Mouse (Mus musculus) gastrocnemius, postnatal 25 days (tissue): Measurements from ENCODE around the gene Mcrip2. TPM values are rescaled to one million over a fixed set of nuclear protein-coding genes. Genes with fewer than 3 reads are reported as not detected.
"Not testable (repeated sequence)": the region's sequence is repeated elsewhere in the genome, so short reads cannot be mapped to it uniquely, and the experiment has no call there.

Source experiments
- DNase-seq: peaks from one replicate; pipeline ENCODE4 v3.0.0; 2022
- total RNA-seq, 2 experiments: library from RNA; stranded (reverse); gene quantifications; 1 replicate in 1 of 2; 2 replicates in 1 of 2; pipeline ENCODE4 v1.2.3; 2021

The Mcrip2 gene
- total RNA-seq, 2 experiments from 2014 or later, result 102 to 114 TPM

DNA sequence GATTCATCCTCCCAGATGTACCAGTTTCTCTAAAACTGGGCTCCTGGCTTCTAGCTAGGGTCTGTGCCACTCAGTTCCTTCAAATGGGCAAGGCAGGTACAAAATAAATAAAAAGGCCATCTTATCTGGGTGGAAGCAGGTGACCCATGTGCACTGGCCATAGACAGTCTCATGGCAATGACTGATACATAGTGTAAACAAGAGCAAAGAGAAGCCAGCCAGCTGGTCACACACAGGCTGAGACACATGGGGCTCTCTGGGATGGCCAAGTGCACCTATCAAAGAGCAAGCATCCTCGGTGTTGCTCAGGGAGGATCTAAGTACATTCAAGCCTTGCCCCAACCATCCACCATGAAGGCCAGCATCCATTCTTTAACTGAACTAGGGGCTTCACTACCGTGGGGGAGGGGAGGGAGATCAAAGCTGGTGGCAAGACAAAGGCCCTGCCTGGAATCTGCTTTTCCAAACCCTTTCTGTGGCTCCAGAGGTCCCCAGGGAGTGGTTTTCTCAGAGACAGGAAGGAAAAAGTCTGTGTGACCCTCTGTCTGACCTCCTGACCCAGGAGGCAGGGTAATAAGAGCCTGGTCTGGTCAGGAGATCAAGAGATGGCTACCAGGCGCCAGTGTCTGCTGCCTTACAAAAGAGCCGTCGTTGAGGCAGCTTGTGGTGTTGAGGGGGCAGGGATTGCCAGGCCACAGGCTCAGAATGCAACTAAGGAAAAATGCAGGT, 12.5 kb upstream of the Mcrip2 start:
- DNase-seq, result no peak

DNA sequence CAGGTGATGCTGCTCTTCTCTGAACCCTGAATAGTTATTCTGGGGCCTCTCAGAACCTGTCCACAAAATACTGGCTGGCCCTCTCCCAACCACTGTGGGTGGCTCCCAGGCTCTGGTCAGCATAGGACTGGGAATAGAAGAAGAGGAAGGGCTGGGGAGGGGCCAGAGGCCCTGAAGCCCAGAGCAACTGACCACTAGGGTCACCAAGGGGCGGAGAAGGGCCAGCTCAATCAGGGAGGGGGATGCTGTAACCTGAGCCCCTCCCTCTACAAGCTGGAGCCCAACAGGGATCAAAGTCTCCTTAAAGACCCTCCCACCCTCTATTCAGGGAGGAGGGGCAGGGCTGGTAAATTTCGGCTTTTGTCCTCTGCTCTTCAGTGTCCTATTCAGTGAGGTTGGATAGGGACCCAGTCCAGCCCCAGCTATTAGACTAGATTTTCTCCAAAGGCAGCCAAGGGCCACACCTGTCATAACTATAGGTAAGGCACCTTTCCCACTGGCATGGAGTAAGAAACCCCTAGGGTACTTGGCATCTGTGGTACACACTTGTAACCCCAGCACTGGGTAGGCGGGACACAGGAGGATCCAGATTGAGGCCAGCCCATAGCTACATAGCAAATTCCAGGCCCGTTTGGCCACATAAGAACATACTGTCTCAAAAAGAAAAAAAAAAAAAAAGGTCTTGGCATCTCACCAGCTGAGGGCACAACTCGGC, 11.8 kb upstream of the Mcrip2 start, which contains the start of gene Wfikkn1:
TSS of gene Wfikkn1 (minus strand) at position 663 of the 715 bp plus-strand sequence.
- no peak for DNase-seq

DNA sequence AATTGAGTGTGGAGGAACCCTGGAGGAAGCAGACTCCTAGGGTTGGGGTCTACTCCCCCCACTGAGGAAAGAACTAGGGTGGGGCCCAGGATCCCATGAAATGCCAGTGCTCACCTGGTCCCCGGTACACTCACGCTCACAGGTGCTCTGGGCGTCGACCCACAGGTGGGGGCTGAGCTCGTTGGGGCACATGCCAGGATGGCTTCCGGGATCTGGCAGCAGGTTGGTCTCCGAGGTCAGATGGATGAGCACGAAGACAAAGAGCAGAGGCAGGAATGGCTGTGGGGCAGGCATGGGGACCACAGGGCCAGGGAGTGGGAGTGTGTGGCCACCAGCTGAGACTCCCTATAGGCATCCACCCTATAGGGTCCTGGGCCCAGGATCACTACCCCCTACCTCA, 11.2 kb upstream of the Mcrip2 start:
- no peak for DNase-seq

DNA sequence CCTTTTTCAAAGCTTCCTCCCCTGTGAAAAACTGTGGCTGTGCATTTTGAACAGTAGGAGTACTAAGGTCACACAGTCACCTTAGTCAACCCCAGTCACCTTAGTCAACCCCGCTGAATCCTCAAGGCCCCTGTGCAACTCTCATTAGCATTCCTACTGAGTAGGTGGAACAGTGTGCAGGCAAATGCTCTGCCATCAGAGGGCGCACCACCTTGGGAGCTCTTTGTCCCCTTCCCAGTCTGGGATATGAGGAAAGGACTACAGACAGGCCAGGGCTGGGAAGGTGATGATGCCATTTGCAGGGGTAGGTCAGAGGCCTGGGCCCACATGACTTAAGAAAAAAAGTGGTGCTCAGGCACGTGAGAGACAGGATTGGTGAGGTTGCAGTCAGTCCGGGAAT, 10.7 kb upstream of the Mcrip2 start:
- no peak for DNase-seq

DNA sequence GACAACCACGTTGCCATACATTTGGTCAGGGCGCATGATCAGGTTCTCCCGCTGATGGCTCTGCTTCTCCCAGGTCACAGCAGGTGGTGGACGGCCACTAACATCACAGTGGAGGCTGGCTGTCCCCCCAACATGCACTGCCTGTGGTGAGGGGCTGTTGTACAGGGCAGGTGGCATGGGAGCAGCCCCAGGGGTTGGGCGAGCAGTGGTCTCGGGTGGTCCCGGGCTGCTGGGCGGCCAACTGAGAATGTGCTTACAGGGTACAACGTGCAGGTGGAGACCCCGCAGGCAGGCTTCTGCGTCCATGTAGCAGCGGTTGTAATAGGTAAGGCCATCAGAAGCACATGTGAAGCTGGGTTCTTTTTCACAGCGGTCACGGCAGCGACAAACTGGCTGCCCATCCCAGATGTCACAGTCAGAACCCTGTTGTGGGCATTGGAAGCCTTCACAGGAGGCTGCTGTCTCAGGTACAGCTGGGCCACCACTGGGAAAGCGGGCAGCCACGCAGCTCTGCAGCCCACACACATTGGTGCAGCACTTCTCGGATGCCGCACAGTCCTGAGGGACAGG, 10.1 kb upstream of the Mcrip2 start:
- DNase-seq, result no peak

DNA sequence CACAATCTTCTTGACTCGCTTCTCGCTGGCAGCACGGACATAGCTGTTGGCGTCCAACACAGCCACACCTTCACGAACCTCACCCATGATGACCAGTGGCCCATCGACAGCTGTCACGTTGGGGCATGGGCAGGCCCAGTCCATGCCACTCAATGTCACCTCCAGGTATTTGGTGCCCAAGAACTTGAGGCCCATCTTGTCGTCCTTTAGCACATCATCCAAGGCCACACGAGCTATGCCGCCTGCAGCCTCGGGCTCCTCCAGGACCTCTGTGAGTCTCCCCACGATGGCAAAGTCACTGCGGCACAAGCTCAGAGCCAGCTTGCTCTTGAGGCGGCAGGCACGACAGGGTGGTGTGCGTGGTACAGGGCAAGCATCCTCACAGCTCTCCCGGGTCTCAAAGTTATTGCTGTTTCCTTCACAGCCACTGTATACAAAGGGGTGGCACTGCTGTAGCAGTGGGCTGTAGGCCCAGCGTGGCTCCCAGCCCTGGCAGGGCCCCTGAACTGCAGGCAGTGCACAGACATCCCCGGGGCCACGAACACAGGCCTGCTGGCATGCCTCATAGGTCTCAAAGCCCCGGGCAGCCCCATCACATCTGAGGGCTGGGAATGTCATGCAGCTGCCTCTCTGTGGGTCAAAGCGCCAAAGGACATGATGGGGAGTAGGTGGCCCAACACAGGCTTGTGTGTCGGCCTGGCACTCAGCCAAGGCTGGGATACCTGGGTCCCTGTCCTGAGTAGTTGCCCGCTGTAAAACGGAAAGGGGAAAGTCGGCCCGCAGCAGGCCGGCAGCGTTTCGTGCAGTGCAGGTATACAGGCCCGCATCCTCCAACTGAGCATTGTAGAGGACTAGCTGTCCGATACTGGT, 9.4 kb upstream of the Mcrip2 start:
- DNase-seq, result no peak

DNA sequence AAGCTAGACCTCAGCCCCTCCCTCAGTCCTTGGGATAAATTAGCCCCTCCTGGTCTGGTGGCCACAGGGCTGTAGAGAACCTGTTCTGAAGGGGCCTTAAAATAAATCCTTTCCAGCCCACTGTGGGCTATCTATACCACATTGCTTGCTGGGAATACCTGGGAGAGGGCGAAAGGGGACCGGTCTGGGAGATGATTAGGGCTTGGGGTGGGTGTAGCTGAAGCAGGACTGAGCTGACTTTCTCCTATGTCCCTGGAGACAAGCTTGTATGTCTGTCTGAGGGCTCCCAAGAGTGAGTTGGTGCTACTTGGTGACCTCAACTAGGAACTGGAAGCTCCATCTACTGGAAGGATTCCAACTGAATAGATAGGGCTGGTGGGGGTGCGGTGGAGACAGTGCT, 8.5 kb upstream of the Mcrip2 start:
- DNase-seq, result no peak

DNA sequence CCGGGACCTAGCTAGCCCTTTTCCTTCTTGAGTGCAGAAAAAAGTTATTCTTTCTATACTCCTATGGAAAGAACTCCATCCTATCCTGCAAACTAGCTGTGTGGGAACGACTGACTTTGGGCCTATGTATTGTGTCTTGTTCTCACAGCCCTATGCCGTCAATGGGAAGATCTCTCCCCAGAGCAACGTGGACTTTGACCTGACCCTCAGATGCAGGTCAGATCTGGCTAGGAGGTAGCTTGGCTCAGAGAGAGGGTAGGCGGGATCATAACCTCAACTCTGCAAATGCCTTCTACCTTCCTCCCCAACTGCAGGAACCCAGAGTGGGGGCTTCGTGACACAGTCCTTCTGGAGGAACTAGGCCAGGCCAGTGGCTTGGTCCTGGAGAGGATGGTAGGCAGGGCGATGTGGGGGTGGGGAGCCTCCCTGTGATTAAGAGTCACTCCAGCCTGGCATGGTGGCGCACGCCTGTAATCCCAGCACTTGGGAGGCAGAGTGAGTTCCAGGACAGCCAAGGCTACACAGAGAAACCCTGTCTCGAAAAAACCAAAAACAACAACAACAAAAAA, 7.9 kb upstream of the Mcrip2 start:
- DNase-seq, result no peak

DNA sequence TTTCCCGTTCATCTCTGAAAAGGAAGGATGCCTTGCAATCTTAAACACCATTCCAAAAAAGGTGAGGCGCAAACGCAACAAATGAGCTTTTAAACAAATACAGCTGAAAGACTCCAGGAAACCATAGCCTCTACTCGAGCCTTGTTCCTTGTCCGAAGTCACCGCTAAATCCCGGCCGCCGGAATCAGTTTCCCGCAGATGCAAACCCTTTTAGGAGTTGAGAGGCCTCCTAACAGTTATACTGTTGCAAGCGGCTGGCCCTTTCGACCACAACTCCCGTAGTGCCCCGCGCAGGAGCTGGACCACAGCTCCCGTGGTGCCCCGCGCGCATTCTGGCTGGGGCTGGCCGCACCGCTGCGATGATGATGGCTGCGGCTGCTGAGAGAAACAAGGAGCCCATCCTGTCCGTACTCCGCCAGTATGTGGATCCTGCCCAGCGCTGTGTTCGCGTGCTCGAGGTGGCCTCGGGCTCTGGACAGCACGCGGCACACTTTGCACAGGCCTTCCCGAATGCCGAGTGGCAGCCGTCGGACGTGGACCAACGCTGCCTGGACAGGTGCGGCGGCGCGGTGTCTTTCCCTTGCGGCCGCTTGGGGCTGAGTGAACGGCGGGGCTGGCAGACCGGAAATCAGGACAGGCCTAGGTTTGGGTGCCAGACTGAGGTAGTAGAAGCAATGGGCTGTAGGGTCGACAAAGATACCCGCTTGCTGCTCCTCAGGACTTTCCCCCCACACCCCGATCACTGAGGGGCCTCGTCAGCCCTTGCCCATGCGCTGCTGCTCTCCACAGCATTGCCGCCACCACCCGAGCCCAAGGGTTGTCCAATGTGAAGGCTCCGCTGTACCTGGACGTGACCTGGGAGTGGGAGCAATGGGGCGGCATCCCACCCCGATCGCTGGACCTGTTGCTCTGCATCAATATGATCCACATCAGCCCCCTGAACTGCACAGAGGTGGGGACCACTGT, 6.9 kb upstream of the Mcrip2 start:
- peak; percentile 87 for DNase-seq

DNA sequence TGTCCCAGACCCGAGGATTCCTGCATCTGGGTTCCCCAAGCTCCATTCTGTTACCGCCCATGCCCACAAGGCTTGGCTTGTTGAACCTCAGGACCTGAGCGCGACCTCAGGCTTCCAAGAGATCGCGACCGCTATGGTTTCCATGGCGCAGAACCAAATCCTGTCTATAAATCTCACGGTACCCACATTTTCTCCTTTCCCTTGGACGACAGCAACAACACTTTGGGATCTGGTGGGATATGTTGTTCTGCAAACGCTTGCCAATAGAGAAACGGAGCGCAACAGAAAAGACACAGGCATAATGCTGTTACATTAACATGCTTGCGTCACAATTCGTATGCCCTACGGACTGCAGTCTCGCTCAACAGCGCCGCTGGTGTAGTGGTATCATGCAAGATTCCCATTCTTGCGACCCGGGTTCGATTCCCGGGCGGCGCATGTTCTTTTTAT, 6.2 kb upstream of the Mcrip2 start, which contains the start of gene Mettl26:
TSS of gene Mettl26 (plus strand) at position 354 of the 450 bp plus-strand sequence.
- peak; percentile 80 for DNase-seq

DNA sequence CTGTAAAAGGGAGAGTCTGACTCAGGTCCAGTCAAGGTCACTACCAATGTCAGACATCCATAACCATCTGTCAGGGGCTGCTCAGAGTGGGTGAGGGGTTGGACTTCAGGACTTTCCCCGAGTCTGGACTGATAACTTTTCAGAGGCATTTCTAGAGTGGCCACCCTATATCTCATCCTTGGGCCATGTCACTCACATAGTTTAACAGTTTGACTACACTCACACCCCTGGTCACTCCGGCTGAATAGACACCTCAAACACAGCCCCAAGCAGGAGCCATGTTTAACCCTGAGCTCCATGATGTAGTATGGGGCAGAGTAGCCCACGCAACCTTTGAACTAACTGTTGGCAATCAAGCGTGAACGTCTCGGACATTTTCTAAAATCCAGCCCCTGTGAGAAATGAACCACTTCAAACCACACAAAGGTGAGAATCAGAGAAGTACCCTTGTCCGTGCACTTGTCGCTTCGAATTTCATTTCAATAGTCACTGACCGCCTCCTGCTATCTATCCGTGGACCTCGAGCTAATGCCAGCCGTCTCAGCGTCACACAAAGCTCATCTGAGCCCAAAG, 5.7 kb upstream of the Mcrip2 start:
- DNase-seq, result no peak

DNA sequence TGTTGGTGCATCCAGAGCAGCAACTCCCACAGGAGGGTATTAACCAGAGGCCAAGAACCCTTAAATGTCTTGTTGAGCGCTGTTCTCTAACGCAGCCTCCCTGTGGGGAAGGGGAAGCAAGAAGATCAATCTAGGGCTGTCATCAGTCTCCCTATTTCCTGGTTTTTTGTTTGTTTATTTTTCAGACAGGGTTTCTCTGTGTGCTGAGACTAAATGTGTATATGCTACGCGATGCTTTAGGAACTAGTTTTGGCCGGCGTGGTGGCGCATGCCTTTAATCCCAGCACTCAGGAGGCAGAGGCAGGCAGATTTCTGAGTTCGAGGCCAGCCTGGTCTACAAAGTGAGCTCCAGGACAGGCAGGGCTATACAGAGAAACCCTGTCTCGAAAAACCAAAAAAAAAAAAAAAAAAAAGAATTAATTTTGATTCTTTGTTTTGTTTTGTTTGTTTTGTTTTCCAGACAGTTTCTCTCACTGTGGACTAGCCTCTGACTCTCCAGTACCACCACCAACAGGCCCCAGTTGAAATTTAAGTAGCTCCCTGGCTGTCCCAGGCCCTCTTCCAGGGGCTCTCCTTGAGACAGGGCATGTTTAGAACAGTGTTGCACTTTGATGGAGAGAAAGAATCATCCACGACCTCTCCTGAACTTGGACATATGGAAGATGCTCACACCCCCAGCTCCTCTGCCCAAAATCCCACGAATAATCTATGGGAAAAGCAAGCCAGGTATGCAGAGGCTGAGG, 5.0 kb upstream of the Mcrip2 start:
- DNase-seq, result no peak

DNA sequence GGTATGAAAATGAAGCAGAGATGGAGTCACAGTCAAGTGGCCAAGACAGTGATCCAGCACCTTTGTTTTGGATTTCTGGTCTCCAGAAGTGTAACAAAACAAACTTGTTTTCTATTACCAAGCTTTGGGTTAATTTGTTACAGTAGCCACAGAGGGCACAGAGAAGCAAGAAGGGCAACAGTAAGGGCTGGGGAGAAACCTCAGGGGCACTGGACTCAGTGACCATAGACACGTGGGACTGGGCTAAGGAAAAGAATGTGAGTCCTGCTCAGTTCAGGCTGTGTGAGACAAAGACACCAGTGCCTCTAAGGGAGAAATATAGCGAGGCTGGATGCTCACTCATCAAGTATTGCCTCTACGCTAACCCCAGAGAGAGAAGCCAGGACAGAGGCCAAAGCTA, 4.1 kb upstream of the Mcrip2 start:
- no peak for DNase-seq

DNA sequence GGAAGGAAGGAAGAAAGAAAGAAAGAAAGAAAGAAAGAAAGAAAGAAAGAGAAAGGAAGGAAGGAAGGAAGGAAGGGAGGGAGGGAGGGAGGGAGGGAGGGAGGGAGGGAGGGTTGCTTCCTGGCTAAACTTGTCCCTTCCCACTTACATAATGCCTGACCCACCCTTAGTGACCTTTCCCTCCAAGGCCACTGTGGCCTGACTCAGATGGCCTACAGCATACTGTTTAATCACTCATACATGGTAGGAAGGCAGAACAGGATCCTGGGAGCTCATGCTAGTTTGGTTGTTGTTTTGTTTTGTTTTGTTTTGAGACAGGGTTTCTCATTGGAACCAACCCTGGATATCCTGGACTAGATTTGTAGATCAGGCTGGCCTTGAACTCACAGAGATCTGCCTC, 3.0 kb upstream of the Mcrip2 start:
- DNase-seq, result not testable (repeated sequence)

DNA sequence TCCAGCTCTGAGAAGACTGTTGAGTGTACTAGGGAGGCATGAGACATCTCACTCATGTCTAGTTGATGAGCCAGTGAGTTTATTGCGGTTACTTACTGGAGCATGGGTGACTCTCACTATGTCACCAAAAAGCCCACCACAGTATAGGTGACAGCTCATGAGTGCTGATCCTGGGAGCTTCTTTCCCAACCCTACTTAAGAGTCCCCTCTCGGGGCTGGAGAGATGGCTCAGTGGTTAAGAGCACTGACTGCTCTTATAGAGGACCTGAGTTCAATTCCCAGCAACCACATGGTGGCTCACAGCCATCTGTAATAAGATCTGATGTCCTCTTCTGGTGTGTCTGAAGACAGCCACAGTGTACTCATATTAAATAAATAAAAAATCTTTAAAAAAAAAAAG, 1.4 kb upstream of the Mcrip2 start:
- no peak for DNase-seq

DNA sequence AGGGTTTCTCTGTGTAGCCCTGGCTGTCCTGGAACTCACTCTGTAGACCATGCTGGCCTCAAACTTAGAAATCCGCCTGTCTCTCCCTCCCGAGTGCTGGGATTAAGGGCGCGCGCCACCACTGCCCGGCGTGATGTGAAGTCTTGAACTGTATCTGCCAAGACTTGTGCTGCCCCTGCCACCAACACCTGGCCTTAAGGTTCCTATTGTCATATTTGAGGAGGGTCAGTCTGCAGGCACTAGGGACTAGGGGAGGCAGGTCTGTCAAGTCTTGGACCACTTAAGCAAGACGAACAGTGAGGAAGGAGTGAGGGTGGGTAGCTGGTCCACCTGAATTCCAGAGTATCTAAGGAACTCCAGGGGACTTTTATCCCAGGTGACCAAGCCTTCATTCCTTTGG, 934 bp upstream of the Mcrip2 start:
- no peak for DNase-seq

DNA sequence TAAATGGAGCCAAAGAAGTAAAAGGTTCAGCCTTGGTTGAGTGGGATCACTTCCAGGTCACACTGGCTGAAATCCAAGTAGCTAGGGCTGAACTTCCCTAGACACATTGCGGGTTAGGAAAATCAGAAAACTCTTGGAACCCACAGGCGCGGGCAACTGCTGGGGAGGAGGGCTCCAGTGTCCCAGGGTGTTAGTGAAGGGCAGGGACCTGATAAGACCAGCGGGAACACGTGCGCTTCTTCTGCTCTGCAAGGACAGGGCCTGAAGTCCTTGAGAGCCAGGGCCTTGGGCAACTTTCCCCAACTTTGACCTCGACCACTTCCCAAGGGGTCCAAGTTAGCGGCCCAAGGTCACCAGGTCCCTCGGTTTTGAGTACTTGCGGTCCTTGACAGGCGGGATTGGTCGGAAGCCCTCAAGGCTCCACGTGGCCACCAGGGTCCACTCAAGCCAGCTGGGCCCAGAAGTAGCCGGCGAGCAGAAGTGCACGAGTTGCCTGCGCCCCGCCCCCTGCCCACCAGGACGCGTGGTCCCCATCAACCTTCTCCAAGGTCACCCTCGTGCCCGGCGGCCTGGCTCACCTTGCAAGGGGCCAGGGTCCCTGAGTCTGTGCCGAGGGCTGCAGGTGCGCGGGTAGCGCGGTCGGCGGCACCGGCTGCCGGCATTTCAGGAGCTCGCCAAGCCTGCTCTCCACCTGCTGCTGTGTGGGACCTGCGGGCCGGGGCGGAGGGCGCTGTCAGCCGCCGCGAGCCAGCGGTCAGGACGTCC, 546 bp downstream of the Mcrip2 start:
- peak; percentile 68 for DNase-seq

DNA sequence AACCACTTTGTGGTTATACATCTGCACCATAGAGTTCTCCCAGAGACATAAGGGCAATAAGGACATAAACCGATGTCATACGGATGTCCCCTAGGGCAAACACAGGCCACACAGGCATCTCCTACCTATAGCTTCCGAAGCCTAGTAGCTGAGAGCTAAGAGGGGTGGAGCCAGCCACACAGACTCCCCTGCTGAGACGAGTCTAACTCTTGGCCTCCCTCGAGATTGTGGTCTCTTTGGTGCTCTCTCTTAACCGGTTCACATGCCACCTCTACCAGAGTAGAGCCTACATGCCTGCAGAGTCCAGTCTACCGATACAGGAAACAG, 1.1 kb downstream of the Mcrip2 start:
- DNase-seq, result no peak

DNA sequence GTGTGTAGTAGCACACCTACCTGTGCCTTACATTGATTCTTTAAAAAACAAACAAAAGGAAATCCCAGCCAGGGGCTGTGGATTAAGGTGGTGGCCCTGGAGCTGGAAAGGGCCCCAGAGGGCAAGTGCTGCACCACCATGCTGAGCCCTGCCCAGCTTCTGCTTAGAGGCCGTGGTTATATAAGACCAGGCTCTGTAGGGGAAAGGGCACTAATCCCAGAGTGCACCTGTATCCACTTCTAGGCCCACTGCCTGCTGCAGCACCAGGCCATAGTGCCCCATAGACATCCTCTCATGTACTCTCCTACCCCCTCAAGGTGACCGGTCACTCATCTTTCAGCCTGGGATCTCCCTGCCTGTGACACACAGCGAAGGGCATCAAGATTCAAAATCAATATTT, 2.4 kb downstream of the Mcrip2 start:
- no peak for DNase-seq
